Mouse (Mus musculus) frontal cortex, adult 2 months (tissue): ENCODE measurements around the gene Mxra7. TPM values are rescaled to one million over a fixed set of nuclear protein-coding genes. Genes with fewer than 3 reads are reported as not detected.

Experiments used
- DNase-seq, 2 experiments: peaks; one replicate each; pipeline ENCODE4 v3.0.0; 2022; ENCODE audit warnings: low spot score in 1 of 2; ENCODE audit errors: extremely low spot score in 1 of 2
- polyA plus RNA-seq: library from polyadenylated mRNA; depleted of rRNA; stranded (reverse); fragments of >200 nt; gene quantifications from 2 replicates; pipeline ENCODE4 v1.2.3, GENCODE M21; 2012

Gene Mxra7
- polyA plus RNA-seq, 1 experiment, result 13.1 TPM

- no peak for DNase-seq
These were observed 7.8 kb downstream of the Mxra7 start for GRCm38 (mm10) chr11:116819932-116820593.

DNA sequence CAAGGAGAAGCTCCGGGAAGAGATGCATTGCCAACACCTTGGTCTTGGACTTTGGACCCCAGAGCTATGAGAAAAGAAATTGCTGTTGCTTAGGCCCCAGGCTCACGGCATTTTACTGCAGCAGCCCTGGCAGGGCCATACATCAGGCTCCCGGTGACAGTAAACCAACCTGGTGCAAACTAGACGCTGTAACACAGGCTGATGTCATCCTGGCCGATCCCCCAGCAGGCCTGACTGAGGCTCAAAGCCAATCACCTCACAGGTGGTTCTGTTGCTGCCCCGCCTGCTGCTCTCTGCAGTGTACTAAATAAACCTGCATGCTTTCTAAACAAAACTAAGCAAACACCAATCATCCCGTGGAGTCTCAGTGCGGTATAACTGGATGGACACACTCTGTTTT, 9.1 kb downstream of the Mxra7 start:
- DNase-seq, result no peak

GRCm38 (mm10) chr11:116817567-116817966, 10.3 kb downstream of the Mxra7 start:
- DNase-seq, result no peak

GRCm38 (mm10) chr11:116816769-116817168, 11.1 kb downstream of the Mxra7 start:
- DNase-seq, result no peak

- no peak for DNase-seq
These were observed 12.9 kb downstream of the Mxra7 start for GRCm38 (mm10) chr11:116814884-116815415.

DNA sequence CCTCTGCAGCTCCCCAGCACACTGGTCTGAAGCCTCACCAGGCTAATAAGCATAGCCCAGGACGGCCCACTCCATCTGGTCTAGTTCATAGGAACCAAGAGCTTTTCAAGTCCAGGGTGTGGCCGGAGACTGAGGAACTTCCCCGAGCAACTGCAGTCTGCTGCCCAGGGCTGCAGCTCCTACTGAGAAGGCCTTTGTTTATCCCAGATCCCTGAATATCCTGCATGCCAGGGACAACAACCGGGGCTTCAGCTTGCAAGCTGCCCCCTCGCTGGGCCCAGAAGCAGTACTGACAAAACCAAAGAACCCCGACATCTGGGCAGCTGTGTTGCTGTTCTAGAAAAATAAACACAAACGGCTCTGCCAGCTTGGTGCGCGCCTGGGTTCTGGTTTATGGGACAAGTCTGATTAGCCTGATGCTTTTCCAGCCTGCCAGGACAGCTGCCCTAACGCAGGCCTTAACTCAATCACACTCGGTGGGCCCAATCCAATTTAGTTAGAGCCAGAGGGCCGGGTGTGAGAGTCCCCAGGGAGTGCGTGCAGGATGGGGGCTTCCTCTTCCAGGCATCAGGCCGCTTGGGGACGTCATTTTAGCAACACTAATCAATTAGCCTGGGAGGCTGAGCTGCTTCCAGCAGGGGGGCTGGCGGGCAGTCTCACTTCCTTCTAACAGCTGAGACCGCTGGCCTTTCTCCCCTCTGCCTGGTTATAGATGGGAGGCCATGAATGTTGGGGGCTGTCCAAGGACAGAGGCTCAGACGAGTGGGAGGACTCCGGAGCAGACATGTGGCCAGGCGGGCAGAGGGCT, 13.6 kb downstream of the Mxra7 start:
- no peak for DNase-seq

DNA sequence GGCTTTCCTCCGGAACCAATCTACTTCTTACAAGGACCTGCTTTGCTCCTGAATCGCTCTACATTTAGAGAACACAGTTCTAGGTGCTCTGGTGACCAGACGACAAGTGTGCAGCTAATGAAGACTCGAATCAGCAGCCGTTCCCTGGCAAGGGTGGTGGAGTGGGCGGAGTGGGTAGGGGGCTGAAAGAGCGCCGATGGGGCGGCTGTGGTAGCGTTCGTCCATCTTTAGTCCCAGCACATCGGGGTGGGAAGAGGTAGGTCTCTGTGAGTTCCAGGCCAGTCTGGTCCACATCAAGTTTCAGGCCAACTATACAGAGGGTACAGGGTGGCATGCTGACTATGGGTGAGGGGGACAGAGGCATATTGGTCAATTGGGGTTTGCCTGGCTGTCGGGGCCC, 14.2 kb downstream of the Mxra7 start:
- no peak for DNase-seq

DNA sequence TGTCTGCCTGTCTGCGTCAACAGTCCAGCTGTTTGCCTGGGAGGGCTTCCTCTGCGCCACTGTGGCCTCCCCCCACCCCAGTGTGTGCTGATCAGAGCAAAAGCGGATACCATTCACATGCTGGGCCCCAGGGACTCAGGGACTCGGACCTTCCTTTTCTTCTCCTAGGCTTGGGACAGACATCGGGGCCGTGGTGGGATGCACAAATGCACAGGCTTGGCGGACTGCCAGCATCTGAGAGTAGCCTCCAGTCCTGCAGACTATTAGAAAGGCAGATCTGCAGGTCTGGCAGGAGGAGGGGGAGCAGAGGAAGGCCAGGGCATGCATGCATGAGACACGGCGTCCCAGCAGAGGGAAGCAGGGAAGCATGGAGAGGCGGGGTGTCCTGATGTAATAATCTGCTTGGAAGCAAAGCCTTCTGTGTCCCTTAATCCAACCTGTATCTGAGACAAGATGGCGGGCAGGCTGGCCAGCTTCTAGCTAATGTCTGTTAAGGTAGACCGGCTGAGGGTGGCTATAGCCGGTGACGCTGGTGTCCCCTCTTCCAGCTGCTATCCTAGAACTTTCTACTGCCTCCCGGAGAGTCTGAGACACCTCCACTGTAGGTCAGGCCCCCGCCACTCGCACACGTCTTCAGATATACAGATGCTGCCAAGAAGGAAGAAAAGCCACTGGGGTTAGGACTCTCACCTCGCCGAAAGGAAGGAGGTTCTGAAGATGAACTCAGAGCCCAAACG, 14.9 kb downstream of the Mxra7 start:
- no peak for DNase-seq

- DNase-seq, result peak; percentile 53 to 84
These were observed 16.6 kb downstream of the Mxra7 start for GRCm38 (mm10) chr11:116810983-116811901.

GRCm38 (mm10) chr11:116810528-116810927, 17.3 kb downstream of the Mxra7 start:
- no peak for DNase-seq

- DNase-seq, result no peak
These were observed 18.3 kb downstream of the Mxra7 start for GRCm38 (mm10) chr11:116809520-116809919.

DNA sequence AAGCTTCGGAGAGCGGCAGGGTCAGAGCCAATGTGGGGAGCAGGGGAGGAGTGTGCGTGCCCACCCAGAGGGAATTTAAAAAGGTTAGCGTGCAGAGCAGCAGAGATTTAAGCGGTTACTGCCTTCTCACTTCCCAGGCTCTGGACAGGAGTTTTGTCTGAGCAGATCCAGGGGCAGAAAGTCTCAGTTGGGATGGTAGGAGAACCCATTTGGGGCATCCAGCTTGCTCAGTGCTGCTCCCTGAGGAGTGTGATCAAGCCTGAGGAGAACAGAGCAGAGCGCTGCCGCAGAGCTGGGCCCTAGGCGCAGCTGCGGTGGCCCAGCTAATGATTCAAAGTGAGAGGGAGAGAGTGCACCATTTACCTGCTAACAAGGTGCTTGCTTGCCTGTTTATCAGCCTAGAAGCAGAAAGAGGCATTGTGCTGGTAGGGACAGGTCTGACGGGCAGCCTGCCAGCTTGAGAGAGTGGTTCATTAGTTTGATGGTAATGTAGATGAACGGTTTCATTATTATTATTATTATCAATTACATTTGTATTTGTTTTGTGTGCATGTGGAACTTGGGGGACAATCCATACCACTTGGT, 18.9 kb downstream of the Mxra7 start:
- DNase-seq, result no peak

GRCm38 (mm10) chr11:116807938-116808606, 19.8 kb downstream of the Mxra7 start:
- DNase-seq, result peak; percentile 59 to 93

DNA sequence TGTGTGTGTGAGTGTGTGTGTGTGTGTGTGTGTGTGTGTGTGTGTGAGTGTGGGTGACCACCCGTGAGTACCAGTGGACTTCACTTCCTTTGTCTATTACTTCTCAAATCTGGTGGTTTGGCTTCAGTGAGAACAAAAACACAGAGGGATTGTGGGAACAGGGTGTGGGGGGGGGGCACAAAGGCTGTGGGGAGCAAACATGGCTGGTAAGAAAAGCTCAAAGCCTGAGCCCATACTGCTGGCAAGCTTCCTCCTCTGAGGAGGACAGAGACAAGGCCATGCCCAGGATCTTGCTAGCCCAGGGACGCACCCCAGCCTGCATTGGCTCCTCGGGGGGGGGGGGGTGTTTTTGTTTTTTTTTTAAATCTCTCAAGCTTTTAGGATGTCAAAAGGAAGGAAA, 20.3 kb downstream of the Mxra7 start:
- DNase-seq, result no peak

GRCm38 (mm10) chr11:116807116-116807515, 20.7 kb downstream of the Mxra7 start:
- no peak for DNase-seq

DNA sequence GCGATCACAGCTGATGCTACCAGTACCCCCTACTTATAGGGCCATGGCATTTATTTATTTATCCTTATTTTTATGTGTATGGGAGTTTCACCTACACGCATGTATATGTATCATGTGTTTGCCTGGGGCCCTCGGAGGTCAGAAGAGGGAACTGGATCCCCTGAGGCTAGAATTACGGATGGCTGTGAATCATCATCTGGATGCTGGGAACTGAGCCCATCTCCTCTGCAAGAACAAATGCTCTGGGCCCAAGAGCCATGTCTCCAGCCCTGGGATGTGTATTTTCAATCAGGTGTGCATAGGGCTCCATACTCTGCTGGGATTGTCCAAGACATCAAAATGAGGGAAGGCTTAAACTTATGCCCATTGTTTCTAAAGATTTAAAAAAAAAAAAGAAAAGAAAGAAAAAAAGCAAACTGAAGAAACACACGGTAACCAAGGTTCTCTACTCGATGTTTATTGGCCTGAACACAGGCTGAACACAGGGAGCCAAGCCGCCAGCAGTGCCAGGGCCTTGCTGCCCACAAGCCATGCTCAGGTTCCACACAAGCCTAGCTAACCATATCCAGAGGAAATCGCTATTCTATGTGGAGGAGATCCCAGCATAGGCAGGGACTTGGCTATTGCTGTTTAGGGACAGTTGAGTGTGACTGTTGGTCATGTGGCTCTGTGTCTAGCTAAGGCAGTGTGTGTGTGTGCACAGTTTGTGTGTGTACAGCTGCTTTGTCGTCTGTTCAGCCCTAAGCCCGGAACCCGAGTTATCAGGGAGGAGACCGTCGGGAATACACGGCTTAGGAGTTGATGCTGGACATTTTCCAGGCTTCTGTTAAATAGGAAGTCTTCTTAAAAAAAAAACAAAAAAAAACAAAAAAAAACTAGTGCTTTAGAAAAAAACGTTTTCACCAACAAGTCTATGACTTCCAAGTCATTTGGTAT, 21.4 kb downstream of the Mxra7 start:
- no peak for DNase-seq

- DNase-seq, result no peak
These were observed 25.1 kb downstream of the Mxra7 start for GRCm38 (mm10) chr11:116802709-116803108.

GRCm38 (mm10) chr11:116801106-116801505, 26.7 kb downstream of the Mxra7 start:
- DNase-seq, result no peak
